Mouse (Mus musculus) lung, postnatal 4 days (tissue): ENCODE results near the gene Ttc41.

Source experiments
- DNase-seq, 2 experiments: peaks; one replicate each; pipeline ENCODE4 v3.0.0; 2021

The Ttc41 gene

GRCm38 (mm10) chr10:86755816-86756502, 50.3 kb downstream of the Ttc41 start:
- DNase-seq, result no peak

DNA sequence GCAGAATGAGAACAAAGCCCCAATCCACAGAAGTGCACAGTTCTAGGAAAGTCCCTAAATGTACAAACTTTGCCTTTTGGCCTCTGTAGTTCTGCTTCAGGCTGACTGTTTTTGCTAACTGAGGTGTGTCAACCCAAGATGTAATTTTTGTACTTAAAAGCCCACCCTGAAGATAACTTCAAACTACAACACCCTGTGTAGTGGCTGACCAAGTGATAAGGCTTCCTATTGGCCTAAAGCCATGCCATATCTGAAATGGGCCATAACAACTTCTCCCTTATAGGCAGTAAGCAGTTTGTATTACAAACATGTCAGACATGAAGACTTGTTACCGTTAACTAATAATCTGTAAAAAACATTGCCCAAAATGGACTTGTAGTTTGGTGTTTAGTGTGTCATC, 52.1 kb downstream of the Ttc41 start:
- DNase-seq, result no peak

DNA sequence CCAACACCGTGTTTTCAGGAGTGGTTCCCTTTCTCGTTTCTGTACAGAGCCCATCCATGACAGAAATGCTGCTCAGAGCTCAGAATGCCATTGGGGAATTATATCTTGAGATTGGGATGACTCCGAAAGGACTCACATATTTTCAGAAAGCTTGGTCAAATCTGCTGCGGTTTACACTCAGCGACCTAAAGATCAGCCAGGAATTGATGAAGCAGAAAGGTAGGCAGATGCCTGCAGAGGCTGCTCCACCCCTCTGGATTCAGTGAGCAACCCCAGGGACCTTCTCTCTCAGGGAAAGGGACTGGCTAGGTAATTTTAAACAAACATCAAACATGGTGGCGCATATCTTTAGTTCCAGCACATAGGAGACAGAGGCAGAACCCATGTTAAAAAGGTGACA, 52.6 kb downstream of the Ttc41 start:
- no peak for DNase-seq

GRCm38 (mm10) chr10:86761236-86761635, 55.6 kb downstream of the Ttc41 start:
- DNase-seq, result no peak

- DNase-seq, result no peak
Observed at GRCm38 (mm10) chr10:86761722-86762383, 56.2 kb downstream of the Ttc41 start.

GRCm38 (mm10) chr10:86762384-86762730, 56.7 kb downstream of the Ttc41 start:
- no peak for DNase-seq

GRCm38 (mm10) chr10:86763672-86764071, 58.1 kb downstream of the Ttc41 start, which contains the start of gene Gm49358:
Gene Gm49358 (plus strand): TSS chr10:86763972.
- no peak for DNase-seq

GRCm38 (mm10) chr10:86765344-86765966, 59.8 kb downstream of the Ttc41 start:
- DNase-seq, result no peak

- DNase-seq, result no peak
Observed at GRCm38 (mm10) chr10:86769216-86769615, 63.6 kb downstream of the Ttc41 start.

DNA sequence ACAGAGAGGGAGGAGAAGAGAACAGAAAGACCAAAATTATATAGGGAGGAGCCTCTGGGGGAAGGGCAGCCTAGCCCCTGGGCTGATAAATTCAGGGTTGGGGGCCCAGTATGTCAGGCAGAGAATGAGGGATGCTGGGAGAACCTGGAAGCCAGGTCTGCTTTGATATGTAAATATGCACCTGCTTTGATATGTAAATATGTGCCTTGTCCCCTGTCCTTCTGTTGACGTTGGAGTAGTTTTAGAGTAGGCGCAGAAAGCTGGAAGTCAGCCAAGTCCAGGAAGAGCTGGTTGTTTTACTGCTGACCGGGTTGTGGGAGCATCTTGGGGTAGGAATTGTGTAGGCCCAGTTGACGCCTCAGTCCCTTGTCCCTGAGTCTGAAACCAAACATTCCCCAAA, 64.2 kb downstream of the Ttc41 start:
- no peak for DNase-seq

DNA sequence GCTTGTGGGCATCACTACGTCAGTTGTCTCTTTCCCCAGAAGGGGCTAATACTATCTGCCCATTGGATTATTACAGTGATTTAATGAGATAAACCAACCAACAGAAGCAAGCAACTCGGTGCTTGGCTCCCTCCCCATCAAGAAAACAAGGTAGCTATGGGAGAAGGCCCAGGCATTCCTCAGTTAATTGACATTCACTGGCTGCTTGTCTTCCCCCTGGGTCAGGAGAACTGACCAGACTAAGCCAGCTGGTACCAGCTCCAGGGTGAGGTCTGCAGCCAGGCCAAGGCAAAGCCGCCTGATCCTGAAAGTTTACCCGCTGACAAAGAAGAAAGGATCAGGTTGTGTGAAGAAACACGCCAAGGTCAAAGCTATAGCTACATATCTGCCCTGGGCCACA, 66.1 kb downstream of the Ttc41 start:
- DNase-seq, result no peak

- no peak for DNase-seq
Observed at GRCm38 (mm10) chr10:86772231-86772631, 66.6 kb downstream of the Ttc41 start.

DNA sequence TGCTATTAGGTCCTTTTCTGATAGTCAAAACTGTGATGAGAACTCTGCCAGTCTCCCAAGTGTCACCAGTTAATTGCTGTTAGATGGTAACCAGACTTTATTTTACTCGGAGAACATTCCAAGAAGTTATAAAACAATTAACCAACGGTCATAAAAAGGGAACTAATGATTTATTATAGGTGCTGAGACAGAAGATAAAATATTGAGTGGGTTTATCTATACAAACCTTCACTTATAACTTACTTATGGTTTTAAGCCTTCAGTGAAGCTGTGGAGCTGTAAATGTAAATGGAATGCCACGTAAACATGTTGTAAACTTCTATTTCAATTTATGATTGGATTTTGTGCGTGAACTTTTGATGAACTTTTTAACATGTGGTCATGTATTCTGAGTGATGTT, 67.7 kb downstream of the Ttc41 start:
- DNase-seq, result no peak

GRCm38 (mm10) chr10:86776281-86776680, 70.7 kb downstream of the Ttc41 start:
- no peak for DNase-seq

DNA sequence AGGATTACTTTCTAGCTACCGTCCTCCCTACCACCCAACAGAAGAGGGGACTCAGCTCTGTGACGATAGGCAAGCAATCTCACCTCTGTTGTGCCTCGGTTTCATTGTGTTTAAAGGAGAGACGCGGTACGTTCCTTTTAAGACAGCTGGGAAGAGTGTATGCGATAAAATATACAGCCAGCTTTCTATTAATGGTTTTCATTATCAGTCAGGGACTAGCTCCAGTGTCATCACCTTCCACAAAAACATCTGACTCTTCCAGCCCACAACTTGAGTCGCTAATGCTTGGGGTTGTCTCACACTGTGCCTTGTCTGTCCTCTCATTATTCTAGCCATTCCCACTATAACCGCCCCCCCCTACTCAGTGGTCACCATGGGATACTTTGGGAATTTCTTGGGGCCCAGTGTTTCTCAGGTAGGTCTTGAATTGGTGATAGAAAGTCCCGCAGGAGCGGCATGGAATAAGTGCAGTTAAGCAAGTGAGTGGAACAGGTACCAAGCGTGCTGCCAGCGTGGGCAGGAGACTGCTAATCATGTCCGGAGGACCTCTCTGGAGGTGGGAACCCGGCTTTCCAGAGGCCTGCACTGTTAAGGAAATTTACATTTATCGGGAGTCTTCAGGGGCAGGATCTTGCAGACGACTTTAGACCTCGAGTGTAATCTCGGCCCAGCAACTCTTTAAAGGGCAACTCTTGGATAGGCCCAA, 72.2 kb downstream of the Ttc41 start:
- no peak for DNase-seq

DNA sequence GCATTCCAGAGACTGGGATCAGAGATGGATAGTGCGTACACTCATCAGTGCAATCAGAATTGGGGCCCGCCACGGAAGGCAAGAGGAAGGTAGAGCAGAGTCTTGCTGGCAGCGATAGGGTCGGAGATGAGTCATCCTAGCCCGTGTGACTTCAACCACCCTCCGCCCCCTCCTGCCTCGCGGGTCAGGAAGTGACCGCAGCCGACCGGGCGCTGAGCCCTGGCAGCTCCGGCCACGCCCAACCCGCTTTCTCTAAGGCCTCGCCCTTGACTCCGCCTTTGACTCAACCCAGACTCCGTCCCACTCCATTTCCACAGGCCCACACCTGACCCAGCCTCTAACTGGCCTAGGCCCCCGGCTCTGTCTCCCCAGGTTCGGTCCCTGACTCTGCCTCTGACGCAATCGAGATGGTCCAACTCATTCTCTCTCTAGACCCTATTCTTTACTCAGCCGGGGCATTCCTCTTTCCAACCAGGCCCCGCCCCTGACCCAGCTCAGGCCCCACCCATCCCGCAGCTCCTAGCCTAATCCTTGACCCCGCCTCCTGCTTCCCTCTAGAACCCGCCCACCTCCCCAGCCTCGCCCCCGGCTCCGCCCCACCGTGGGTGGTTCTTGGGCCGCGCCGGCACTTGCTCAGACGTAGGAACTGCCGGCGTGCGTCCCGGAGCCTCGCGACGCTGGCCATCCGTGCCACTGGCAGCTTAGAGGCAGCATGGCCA, 72.9 kb downstream of the Ttc41 start, which contains the start of gene Nt5dc3:
Gene Nt5dc3 (plus strand): TSS at position 608 of the 719 bp plus-strand sequence.
- peak; percentile 97 to 98 for DNase-seq

DNA sequence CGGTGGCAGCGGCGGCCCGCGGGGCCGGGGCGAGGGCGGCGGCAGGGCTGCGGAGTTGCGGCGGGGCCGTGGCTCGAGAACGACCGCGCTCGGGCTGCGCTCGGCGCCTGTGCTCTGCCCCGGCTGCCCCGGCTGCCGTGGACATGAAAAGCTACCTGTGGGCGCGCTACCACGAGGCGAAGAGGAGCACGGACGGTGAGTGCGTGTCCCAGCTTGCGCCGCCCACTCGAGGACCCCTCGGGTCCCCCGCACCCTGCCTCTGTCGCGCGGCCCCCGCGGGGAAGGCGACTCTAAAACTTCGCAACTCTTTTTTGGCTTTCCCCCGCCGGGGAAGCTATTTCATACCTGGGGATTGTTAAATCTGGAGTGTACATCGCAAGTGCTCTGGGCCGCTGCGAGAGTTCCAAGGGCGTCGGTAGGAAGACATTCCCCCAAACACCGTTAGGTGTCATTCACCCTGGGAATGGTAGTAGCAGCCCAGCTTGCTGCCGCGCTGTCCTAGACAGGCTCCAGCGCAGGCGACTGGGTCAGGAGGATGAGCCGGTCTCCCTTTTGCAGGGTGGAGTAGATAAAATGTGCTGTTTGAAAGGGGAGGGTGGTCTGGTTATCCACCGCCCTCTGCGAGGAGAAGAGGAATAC, 73.6 kb downstream of the Ttc41 start:
- peak; percentile 35 to 46 for DNase-seq

DNA sequence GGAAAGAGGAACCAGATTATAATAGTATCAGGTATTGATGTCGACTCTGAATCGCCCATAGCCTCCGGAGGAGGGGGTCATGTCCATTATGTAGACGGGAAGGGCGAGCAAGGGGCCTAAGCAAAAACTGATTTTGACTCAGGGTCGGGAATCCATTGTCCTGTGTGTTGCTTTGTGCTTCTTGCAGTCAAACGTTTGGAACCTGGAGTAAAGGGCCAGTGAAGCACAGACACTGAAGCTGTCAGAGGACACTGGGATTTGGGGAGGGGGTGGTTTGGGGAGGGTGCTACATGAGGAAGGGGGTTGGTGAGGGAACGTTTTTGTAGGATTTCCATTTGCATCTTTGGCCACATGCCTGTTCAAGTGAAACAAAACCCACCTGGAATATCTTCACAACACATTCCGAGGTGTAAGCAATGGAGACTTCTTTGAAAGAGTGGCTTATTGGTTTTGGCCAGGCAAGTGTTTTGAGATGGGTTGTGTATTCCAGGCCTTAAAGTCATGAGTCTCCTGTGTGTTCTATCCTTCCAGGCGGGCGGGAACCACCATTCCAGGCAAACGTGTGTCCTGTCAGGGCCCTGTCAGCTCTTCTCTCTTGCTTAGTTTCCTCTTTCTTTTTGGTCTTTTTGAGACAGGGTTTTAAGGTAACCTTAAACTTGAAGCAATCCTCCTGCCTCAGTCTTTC, 74.3 kb downstream of the Ttc41 start:
- no peak for DNase-seq

GRCm38 (mm10) chr10:86781641-86782040, 76.0 kb downstream of the Ttc41 start:
- no peak for DNase-seq

DNA sequence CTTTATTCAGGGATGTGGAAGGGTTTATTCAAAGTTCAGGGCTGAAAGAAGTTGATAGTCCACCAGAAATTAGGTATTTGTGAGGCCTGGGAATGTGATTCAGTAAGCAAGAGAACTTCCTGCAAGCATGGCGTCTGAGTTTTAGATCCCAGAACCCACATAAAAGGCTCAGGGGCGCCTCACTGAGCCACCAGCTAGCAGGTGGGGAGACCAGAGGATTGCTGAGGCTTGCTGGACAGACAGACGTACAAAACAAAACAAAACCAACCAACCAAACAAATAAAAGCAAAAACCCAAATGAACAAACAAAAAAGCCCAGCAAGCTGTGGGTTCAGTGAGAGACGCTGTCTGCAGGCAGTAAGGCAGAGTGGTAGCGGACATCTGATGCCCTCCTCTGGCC, 77.0 kb downstream of the Ttc41 start:
- no peak for DNase-seq

DNA sequence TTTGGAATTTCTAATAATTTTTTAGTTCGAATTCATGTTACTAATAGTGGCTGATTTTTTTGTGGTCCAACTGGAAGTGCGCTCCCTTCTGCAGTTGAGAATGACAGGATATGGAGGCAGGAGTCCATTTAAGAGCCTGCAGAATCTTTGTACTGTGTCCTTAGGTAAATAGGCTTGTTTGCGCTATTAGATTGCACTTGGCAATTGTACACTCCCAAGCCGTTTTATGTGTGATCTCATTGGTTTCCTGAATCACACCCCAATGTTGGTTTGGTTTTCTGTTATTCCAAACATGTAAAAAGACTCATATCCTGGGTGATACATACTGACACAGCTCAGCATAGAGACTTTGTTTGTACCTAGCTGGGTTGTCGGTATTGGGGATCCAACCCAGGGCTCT, 78.0 kb downstream of the Ttc41 start:
- DNase-seq, result no peak
